Mouse (Mus musculus): ENCODE measurements around the gene Cnga2. TPM values are rescaled to one million over a fixed set of nuclear protein-coding genes. Genes with fewer than 3 reads are reported as not detected.

Cnga2 gene
- total RNA-seq, 2 experiments from 2014 or later = not detected

Other genes with a start within 250 kb of the Cnga2 start
- gene Vma21, start 175.9 kb upstream of the Cnga2 start, total RNA-seq (2021) = 10 to 100 TPM; 20.9 to 22.8 TPM
- under 1 TPM in 1 of 2 experiments, not detected in 1; 0.72 TPM for gene Gm1141, start 70.8 kb upstream of the Cnga2 start, total RNA-seq (2021)
- 10 to 100 TPM; 18.1 to 20.4 TPM for gene Prrg3, start 29.2 kb upstream of the Cnga2 start, total RNA-seq (2021)
- not detected for gene Fate1, start 18.9 kb upstream of the Cnga2 start, total RNA-seq (2021)
- gene Magea4, start 230.2 kb downstream of the Cnga2 start, total RNA-seq (2021) = not detected